Mouse (Mus musculus): ENCODE data around the gene Trip11. TPM values are rescaled to one million over a fixed set of nuclear protein-coding genes. Genes with fewer than 3 reads are reported as not detected.

Gene Trip11
- polyA plus RNA-seq, 1 experiment from 2014 or later: 28.5 TPM

- Histone ChIP-seq H3K9me3 (replicated peaks) (no peaks in the 10 kb centered on the region), H3K36me3 (peaks cover 50% of the 10 kb centered on the region), H3K27ac (no peak overlapping the region), H3K4me1 (no peaks in the 10 kb centered on the region), H3K4me3 (no peak overlapping the region), H3K4me2 (replicated peaks) (no peak overlapping the region), H3K9ac (no peak overlapping the region), H3K27me3 (no peaks in the 10 kb centered on the region)
- 79% methylated on average over 5 of the region's 5 CpGs for WGBS
- no peak for ATAC-seq (ENCODE audit: low FRiP score)
These were observed 22.0 kb downstream of the Trip11 start for GRCm38 (mm10) chr12:101891066-101891465.

DNA sequence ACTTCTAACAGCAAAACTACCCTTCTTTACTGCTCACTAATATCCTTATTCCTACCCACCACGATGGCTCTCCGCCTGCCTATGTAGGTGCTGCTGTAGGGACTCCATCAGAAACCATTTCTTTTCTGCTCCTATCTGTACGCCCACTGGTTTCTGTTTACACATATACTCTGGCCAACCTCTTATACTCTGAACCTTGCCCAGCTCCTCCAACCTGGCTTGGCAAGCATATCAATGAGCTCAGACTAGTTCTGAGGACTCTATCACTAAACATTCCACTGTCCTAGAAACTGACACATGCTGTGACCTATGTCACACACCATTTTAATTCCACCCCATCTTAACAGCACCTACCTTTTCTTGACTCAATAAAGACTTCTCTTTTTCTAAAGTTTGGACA lies 23.7 kb downstream of the Trip11 start:
- Histone ChIP-seq H3K4me2 (replicated peaks) (no peak overlapping the region), H3K9me3 (replicated peaks) (no peaks in the 10 kb centered on the region), H3K27ac (no peak overlapping the region), H3K27me3 (no peaks in the 10 kb centered on the region), H3K4me3 (no peak overlapping the region), H3K9ac (no peak overlapping the region), H3K36me3 (peaks cover 65% of the 10 kb centered on the region), H3K4me1 (no peaks in the 10 kb centered on the region)
- ATAC-seq (ENCODE audit: low FRiP score): no peak
- 95% methylated on average over 3 of the region's 3 CpGs for WGBS

DNA sequence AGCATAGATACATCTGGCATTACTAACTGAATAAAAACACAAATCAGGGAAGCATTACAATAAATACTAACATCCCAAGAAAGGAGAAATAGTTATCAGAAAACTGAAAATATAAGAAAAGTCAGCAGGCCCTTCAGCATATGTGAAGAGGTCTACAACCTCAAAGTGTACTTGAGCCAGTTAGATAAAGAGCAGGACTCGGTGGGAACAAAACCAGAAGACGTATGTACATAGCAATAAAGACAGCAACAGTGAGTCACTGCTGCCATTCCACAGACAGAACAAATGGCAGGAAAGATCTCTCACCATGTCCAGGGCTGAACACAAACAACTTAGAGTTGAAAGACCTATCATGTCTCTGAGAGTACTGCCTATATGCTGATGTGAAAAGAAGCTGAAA lies 24.8 kb downstream of the Trip11 start:
- Histone ChIP-seq H3K4me1 (no peaks in the 10 kb centered on the region), H3K36me3 (peaks cover 73% of the 10 kb centered on the region), H3K9ac (no peak overlapping the region), H3K9me3 (replicated peaks) (no peaks in the 10 kb centered on the region), H3K27me3 (no peaks in the 10 kb centered on the region), H3K27ac (no peak overlapping the region), H3K4me2 (replicated peaks) (no peak overlapping the region), H3K4me3 (no peak overlapping the region)
- no peak for ATAC-seq (ENCODE audit: low FRiP score)
- WGBS: 89% methylated on average over 2 of the region's 2 CpGs

DNA sequence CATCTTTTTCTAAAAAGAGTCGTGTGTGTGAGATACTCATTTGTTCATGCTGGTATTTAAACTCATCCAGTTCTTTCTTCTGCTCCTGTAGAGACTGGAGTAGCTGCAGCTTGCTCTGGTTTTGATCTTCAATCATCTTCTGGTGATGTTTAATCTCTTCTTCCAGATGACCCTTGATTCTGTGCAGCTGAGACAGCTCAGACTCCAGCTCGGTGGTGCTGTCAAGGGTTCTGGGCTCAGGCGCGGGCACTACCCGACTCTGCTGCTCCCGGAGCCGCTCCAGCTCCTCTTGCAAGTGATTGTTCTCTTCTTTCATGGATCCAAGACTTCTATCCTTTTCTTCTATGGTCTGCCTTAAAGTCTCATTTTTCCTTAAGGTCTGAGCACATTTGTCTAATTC lies 28.1 kb downstream of the Trip11 start:
- 95% methylated on average over 7 of the region's 7 CpGs for WGBS
- no peaks in the 10 kb centered on the region for H3K4me1 ChIP-seq
- no peaks in the 10 kb centered on the region for H3K27me3 ChIP-seq
- H3K4me3 ChIP-seq: no peak overlapping the region
- no peak overlapping the region for H3K4me2 ChIP-seq (replicated peaks)
- no peak overlapping the region for H3K9ac ChIP-seq
- peaks cover 51% of the 10 kb centered on the region for H3K36me3 ChIP-seq
- no peaks in the 10 kb centered on the region for H3K9me3 ChIP-seq (replicated peaks)
- no peak overlapping the region for H3K27ac ChIP-seq
- no peak for ATAC-seq (ENCODE audit: low FRiP score)

DNA sequence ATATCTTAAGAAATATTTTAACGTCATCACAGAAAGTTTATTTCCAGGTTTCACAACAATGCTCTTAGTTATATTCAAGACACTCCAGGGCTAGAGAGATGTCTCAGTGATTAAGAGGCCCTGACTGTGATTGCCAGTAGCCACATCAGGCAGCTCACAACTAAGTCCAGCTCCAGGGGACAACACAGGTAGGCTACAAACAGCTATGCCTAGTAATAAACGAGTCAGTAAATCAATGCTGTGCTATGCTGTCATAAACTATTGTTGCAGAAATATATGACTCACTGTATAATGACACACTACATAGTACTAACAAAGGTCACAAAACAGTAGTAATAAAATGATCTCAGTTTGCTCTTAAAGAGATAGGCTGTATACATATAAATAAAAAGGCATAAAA lies 36.7 kb downstream of the Trip11 start:
- Histone ChIP-seq H3K27me3 (no peaks in the 10 kb centered on the region), H3K9me3 (replicated peaks) (no peaks in the 10 kb centered on the region), H3K4me2 (replicated peaks) (no peak overlapping the region), H3K9ac (no peak overlapping the region), H3K27ac (no peak overlapping the region), H3K4me1 (no peaks in the 10 kb centered on the region), H3K36me3 (peaks cover 27% of the 10 kb centered on the region), H3K4me3 (no peak overlapping the region)
- WGBS: 91% methylated on average over 2 of the region's 2 CpGs
- ATAC-seq (ENCODE audit: low FRiP score): no peak

- ATAC-seq (ENCODE audit: low FRiP score): no peak
- 76% methylated on average over 1 of the region's 1 CpGs for WGBS
- H3K36me3 ChIP-seq: peaks cover 27% of the 10 kb centered on the region
- H3K9ac ChIP-seq: no peak overlapping the region
- no peaks in the 10 kb centered on the region for H3K27me3 ChIP-seq
- no peaks in the 10 kb centered on the region for H3K9me3 ChIP-seq (replicated peaks)
- H3K4me2 ChIP-seq (replicated peaks): no peak overlapping the region
- H3K27ac ChIP-seq: no peak overlapping the region
- no peak overlapping the region for H3K4me3 ChIP-seq
- no peaks in the 10 kb centered on the region for H3K4me1 ChIP-seq
These were observed 38.0 kb downstream of the Trip11 start for GRCm38 (mm10) chr12:101875107-101875506.

- 84% methylated on average over 10 of the region's 10 CpGs for WGBS
- Histone ChIP-seq H3K9me3 (replicated peaks) (no peaks in the 10 kb centered on the region), H3K4me1 (no peaks in the 10 kb centered on the region), H3K27me3 (no peaks in the 10 kb centered on the region), H3K27ac (no peak overlapping the region), H3K36me3 (peaks cover 17% of the 10 kb centered on the region; the same call in 1 of the 2 replicates), H3K9ac (no peak overlapping the region), H3K4me3 (no peak overlapping the region), H3K4me2 (replicated peaks) (no peak overlapping the region)
- ATAC-seq (ENCODE audit: low FRiP score): no peak
These were observed 50.6 kb downstream of the Trip11 start for GRCm38 (mm10) chr12:101862286-101862964.

GRCm38 (mm10) chr12:101860256-101860655 lies 52.8 kb downstream of the Trip11 start:
- no peak for ATAC-seq (ENCODE audit: low FRiP score)
- H3K4me2 ChIP-seq (replicated peaks): no peak overlapping the region
- H3K27me3 ChIP-seq: no peaks in the 10 kb centered on the region
- H3K9ac ChIP-seq: no peak overlapping the region
- H3K4me3 ChIP-seq: no peak overlapping the region
- no peaks in the 10 kb centered on the region for H3K9me3 ChIP-seq (replicated peaks)
- no peak overlapping the region for H3K27ac ChIP-seq
- H3K4me1 ChIP-seq: no peaks in the 10 kb centered on the region
- WGBS: 92% methylated on average over 1 of the region's 1 CpGs
- H3K36me3 ChIP-seq: peaks cover 12% of the 10 kb centered on the region; the same call in 1 of the 2 replicates

- ATAC-seq (ENCODE audit: low FRiP score): no peak
- H3K9me3 ChIP-seq (replicated peaks): no peaks in the 10 kb centered on the region
- no peak overlapping the region for H3K9ac ChIP-seq
- no peak overlapping the region for H3K4me2 ChIP-seq (replicated peaks)
- H3K4me1 ChIP-seq: no peaks in the 10 kb centered on the region
- H3K27me3 ChIP-seq: no peaks in the 10 kb centered on the region
- no peak overlapping the region for H3K4me3 ChIP-seq
- H3K36me3 ChIP-seq: peaks cover 15% of the 10 kb centered on the region; the same call in 1 of the 2 replicates
- WGBS: 96% methylated on average over 5 of the region's 5 CpGs
- H3K27ac ChIP-seq: no peak overlapping the region
These were observed 55.1 kb downstream of the Trip11 start for GRCm38 (mm10) chr12:101858011-101858410.

- no peak overlapping the region for H3K9ac ChIP-seq
- H3K27ac ChIP-seq: no peak overlapping the region
- H3K9me3 ChIP-seq (replicated peaks): no peaks in the 10 kb centered on the region
- no peaks in the 10 kb centered on the region for H3K27me3 ChIP-seq
- no peak overlapping the region for H3K4me2 ChIP-seq (replicated peaks)
- no peak overlapping the region for H3K4me3 ChIP-seq
- ATAC-seq (ENCODE audit: low FRiP score): no peak
- WGBS: 93% methylated on average over 11 of the region's 11 CpGs
- peaks cover 4% of the 10 kb centered on the region; the same call in 1 of the 2 replicates for H3K36me3 ChIP-seq
- no peaks in the 10 kb centered on the region for H3K4me1 ChIP-seq
These were observed 58.7 kb downstream of the Trip11 start for GRCm38 (mm10) chr12:101854336-101854735.

DNA sequence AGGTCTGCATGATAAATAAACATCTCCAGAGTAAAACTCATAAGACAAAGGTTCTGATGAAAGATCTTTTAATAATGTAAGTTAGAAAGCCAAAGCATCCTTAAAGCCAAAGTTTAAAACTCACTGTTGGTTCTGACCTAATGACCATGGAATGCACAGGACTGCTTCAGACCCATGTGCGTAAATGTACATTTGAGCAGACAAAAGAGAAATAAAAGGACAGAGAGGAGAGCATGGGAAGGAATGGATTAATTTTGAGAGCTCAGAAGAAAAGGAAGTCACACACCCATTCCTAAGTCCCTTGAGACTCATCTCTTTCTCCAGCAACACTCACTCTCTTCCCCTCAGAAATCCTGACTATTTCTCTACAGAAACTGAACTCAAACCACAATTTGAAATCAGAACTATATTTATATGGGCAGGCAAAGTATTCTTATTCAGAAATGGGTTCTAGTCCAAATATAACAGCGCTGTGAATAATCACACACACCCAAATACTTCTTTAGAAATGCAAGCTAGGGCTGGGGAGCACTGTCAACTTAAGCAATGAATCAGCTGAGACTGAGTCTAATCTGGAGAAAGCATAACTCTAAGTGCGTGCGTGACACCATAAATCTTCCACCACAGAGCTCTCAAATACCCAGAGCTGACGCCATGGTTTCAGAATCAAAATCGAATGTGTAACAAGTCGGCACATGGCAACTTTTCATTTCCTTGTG lies 61.1 kb downstream of the Trip11 start:
- H3K4me3 ChIP-seq: no peak overlapping the region
- H3K27me3 ChIP-seq: no peaks in the 10 kb centered on the region

DNA sequence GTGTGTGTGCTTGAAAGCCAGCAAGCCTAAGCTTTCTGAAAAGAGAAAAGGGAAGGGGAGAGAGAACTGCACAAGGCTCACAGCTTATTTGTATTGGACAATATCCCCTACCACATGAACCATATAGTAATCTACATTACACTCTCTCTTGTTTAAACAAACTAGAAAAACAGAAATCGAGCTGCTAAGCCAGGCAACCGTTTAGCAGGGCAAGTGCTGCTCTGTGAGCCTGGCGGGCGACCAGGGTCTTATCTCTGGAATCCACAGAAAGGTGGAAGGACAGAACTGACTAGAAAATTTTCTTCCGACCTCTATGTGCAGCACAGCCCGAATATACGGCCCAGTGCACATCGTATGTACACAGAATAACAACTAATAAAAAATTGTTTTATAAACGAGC lies 61.8 kb downstream of the Trip11 start:
- no peak for ATAC-seq (ENCODE audit: low FRiP score)
- H3K9me3 ChIP-seq (replicated peaks): no peaks in the 10 kb centered on the region

More for the DNA sequence above, 61.1 kb downstream of the Trip11 start:
- Histone ChIP-seq H3K4me1 (no peaks in the 10 kb centered on the region), H3K27ac (no peak overlapping the region), H3K9me3 (replicated peaks) (no peaks in the 10 kb centered on the region), H3K36me3 (peaks cover 4% of the 10 kb centered on the region; the same call in 1 of the 2 replicates), H3K4me2 (replicated peaks) (no peak overlapping the region), H3K9ac (no peak overlapping the region)
- 89% methylated on average over 7 of the region's 7 CpGs for WGBS
- no peak for ATAC-seq (ENCODE audit: low FRiP score)

More for the DNA sequence above, 61.8 kb downstream of the Trip11 start:
- Histone ChIP-seq H3K27ac (no peak overlapping the region), H3K4me2 (replicated peaks) (no peak overlapping the region), H3K36me3 (peaks cover 6% of the 10 kb centered on the region), H3K4me1 (no peaks in the 10 kb centered on the region), H3K27me3 (no peaks in the 10 kb centered on the region), H3K9ac (no peak overlapping the region), H3K4me3 (no peak overlapping the region)
- 93% methylated on average over 9 of the region's 9 CpGs for WGBS
